Mouse (Mus musculus) megakaryocyte, embryonic 14.5 days (primary cell): Measurements from ENCODE around the gene Bag6.

Experiments used
- FLI1 ChIP-seq: IDR thresholded peaks from 2 replicates; pipeline ENCODE4 v1.6.1; 2012; ENCODE audit warnings: low read length, inconsistent platforms, mixed read lengths
- GATA1 ChIP-seq: IDR thresholded peaks from 3 replicates; pipeline ENCODE4 v1.6.1; 2012; ENCODE audit warnings: mixed read lengths, low read length, inconsistent platforms, borderline replicate concordance

DNA sequence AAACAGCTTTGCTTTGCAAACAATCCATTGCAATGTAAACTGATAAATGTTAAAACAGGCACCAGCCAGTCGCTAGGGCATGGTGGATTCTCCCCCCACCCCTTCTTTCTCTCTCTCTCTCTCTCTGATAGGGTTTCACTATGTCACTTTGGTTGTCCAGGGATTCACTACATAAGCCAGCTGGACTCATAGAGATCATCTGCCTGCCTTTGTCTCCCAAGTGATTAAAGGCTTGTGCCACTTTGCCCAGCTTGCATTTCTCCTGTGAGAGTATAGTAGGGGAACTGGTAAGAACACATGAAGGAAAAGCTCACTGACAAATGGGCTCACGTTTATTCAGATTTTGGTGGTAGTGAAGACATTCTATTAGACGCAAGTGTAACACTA lies 2.8 kb upstream of the Bag6 start:
- no peak for TF ChIP-seq GATA1
- no peak for TF ChIP-seq FLI1
